12 mouse cellular contexts compared by ENCODE assay signal in the genomic region with DNA sequence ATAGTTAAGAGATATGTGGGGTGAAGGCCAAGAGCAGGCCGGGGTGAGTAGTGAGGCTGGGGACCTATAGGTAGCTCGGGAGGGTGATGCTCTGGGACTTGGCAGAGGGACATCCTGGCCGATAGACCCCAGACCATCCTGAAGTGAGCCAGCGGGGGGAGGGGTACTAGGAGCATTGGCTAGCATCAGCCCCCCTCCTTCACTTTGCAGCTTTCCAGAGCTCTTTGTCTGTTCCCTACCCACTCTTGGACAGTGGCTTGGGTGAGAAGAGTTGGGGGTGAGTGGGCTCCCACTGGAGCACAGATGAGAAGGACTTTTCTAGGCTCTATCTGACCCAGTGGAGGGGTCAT. TPM values are rescaled to one million over a fixed set of nuclear protein-coding genes. Genes with fewer than 3 reads are reported as not detected.
DNase-seq lines count a peak whose midpoint lies in the region; ATAC-seq and TF ChIP-seq lines count a peak whose summit lies in the region.
"Had no signal": no experiment of that assay in that cellular context is flagged by ENCODE, and none has a peak within 500 bp of the region (broad histone marks: within the 10 kb centered on the region; RNA-seq: fewer than 3 reads in every experiment).

No protein-coding gene starts in this region.

- H3K27ac ChIP-seq in lung, embryonic 15.5 days: peak overlapping the region; percentile 61; the same call in 1 of the 2 replicates
- H3K27ac ChIP-seq in lung, postnatal 0 days (ENCODE audit: low read length): no peak overlapping the region
- H3K27ac ChIP-seq in forebrain, embryonic 16.5 days (ENCODE audit: low read length): peak overlapping the region; percentile 87
- H3K27ac ChIP-seq in midbrain, embryonic 11.5 days (ENCODE audit: low read depth, low read length): peak overlapping the region; percentile 92
- H3K27ac ChIP-seq in stomach, postnatal 0 days (replicated peaks): no peak overlapping the region

- no peak for TF ChIP-seq CTCF in lung, postnatal 0 days (IDR thresholded peaks at IDR 0.05)
- no peak for TF ChIP-seq CTCF in stomach, postnatal 0 days (IDR thresholded peaks at IDR 0.05; ENCODE audit: low read depth)

- H3K27me3 ChIP-seq in lung, embryonic 15.5 days: no peaks in the 10 kb centered on the region; the same call in none of the 2 replicates
- H3K27me3 ChIP-seq in lung, postnatal 0 days (replicated peaks; ENCODE audit: insufficient read depth, low read length): no peaks in the 10 kb centered on the region
- H3K27me3 ChIP-seq in forebrain, embryonic 16.5 days (replicated peaks; ENCODE audit: control insufficient read depth, insufficient read depth, low read length): no peaks in the 10 kb centered on the region
- H3K27me3 ChIP-seq in midbrain, embryonic 11.5 days (ENCODE audit: control insufficient read depth, insufficient read depth, low read length): no peaks in the 10 kb centered on the region
- H3K27me3 ChIP-seq in stomach, postnatal 0 days (ENCODE audit: control insufficient read depth, insufficient read depth, low read length): no peaks in the 10 kb centered on the region

- H3K4me3 ChIP-seq in lung, embryonic 15.5 days: no peak overlapping the region
- H3K4me3 ChIP-seq in lung, postnatal 0 days (ENCODE audit: low read depth, low read length): no peak overlapping the region
- peak overlapping the region; percentile 42 for H3K4me3 ChIP-seq in forebrain, embryonic 16.5 days (replicated peaks; ENCODE audit: low read length)
- H3K4me3 ChIP-seq in midbrain, embryonic 11.5 days (ENCODE audit: low read depth, low read length): 0 out of 2 replicates have a peak overlapping the region, but pooled peaks have one; percentile 11
- H3K4me3 ChIP-seq in stomach, postnatal 0 days (ENCODE audit: low read depth, low read length): no peak overlapping the region

- no peak for TF ChIP-seq EP300 in lung, postnatal 0 days (IDR thresholded peaks at IDR 0.05)
- TF ChIP-seq EP300 in stomach, postnatal 0 days (optimal IDR thresholded peaks at IDR 0.05): no peak

- peaks cover 51% of the 10 kb centered on the region for H3K4me1 ChIP-seq in lung, embryonic 15.5 days
- peaks cover 8% of the 10 kb centered on the region; the same call in 1 of the 2 replicates for H3K4me1 ChIP-seq in lung, postnatal 0 days (ENCODE audit: insufficient read depth, low read depth, low read length)
- H3K4me1 ChIP-seq in forebrain, embryonic 16.5 days (replicated peaks; ENCODE audit: control insufficient read depth, insufficient read depth, low read length): peaks cover 61% of the 10 kb centered on the region
- peaks cover 59% of the 10 kb centered on the region for H3K4me1 ChIP-seq in midbrain, embryonic 11.5 days (ENCODE audit: control insufficient read depth, insufficient read depth, low read length)
- H3K4me1 ChIP-seq in stomach, postnatal 0 days (replicated peaks; ENCODE audit: control insufficient read depth, insufficient read depth): 0 out of 2 replicates have a peak, but pooled peaks cover 3% of the 10 kb centered on the region

- no peak overlapping the region for H3K4me2 ChIP-seq in lung, embryonic 15.5 days
- no peak overlapping the region for H3K4me2 ChIP-seq in lung, postnatal 0 days (replicated peaks; ENCODE audit: low read depth, low read length)
- H3K4me2 ChIP-seq in forebrain, embryonic 16.5 days (ENCODE audit: low read length): peak overlapping the region; percentile 56
- H3K4me2 ChIP-seq in midbrain, embryonic 11.5 days: peak overlapping the region; percentile 45; the same call in 1 of the 2 replicates
- no peak overlapping the region for H3K4me2 ChIP-seq in stomach, postnatal 0 days (replicated peaks; ENCODE audit: low read depth)

- no peaks in the 10 kb centered on the region for H3K36me3 ChIP-seq in lung, embryonic 15.5 days
- H3K36me3 ChIP-seq in lung, postnatal 0 days (ENCODE audit: insufficient read depth, low read length): no peaks in the 10 kb centered on the region
- H3K36me3 ChIP-seq in forebrain, embryonic 16.5 days (ENCODE audit: control insufficient read depth, insufficient read depth): no peaks in the 10 kb centered on the region
- H3K36me3 ChIP-seq in midbrain, embryonic 11.5 days (ENCODE audit: control insufficient read depth, insufficient read depth, low read length): no peaks in the 10 kb centered on the region
- no peaks in the 10 kb centered on the region for H3K36me3 ChIP-seq in stomach, postnatal 0 days (ENCODE audit: control insufficient read depth, insufficient read depth, low read length)

- DNase-seq in lung, postnatal 0 days (ENCODE audit: low spot score): no peak
- peak; percentile 91 for DNase-seq in midbrain, embryonic 11.5 days (ENCODE audit: low spot score, missing footprints)
- DNase-seq in stomach, postnatal 0 days (ENCODE audit: low spot score): peak; percentile 12
- no peak for DNase-seq in kidney, postnatal 4 days
- DNase-seq in layer of hippocampus, adult 18-20 months (ENCODE audit: low spot score in 2 of 2): no peak
- DNase-seq: adrenal gland, adult 2 months; heart, postnatal 14 days; kidney, postnatal 10 days; lung, postnatal 36 days had no signal

- no peaks in the 10 kb centered on the region for H3K9me3 ChIP-seq in lung, embryonic 15.5 days
- no peaks in the 10 kb centered on the region for H3K9me3 ChIP-seq in lung, postnatal 0 days (ENCODE audit: low read length)
- no peaks in the 10 kb centered on the region for H3K9me3 ChIP-seq in forebrain, embryonic 16.5 days (ENCODE audit: control insufficient read depth, low read length)
- no peaks in the 10 kb centered on the region for H3K9me3 ChIP-seq in midbrain, embryonic 11.5 days (ENCODE audit: control insufficient read depth, low read length)
- H3K9me3 ChIP-seq in stomach, postnatal 0 days (ENCODE audit: control insufficient read depth, low read length): no peaks in the 10 kb centered on the region

- 45% methylated on average over 4 of the region's 4 CpGs for WGBS in lung, embryonic 15.5 days
- WGBS in lung, postnatal 0 days: 32% methylated on average over 4 of the region's 4 CpGs
- WGBS in forebrain, embryonic 16.5 days: 14% methylated on average over 4 of the region's 4 CpGs
- 9% methylated on average over 4 of the region's 4 CpGs for WGBS in midbrain, embryonic 11.5 days
- 38% methylated on average over 4 of the region's 4 CpGs for WGBS in stomach, postnatal 0 days

- no peak overlapping the region for H3K9ac ChIP-seq in lung, embryonic 15.5 days
- H3K9ac ChIP-seq in lung, postnatal 0 days (replicated peaks; ENCODE audit: low read depth): no peak overlapping the region
- H3K9ac ChIP-seq in forebrain, embryonic 16.5 days (replicated peaks; ENCODE audit: low read depth, low read length): peak overlapping the region; percentile 56
- H3K9ac ChIP-seq in midbrain, embryonic 11.5 days (ENCODE audit: low read length): peak overlapping the region; percentile 53
- H3K9ac ChIP-seq in stomach, postnatal 0 days (ENCODE audit: low read length): no peak overlapping the region

- ATAC-seq in lung, embryonic 15.5 days (ENCODE audit: borderline replicate concordance, extremely low read depth, low FRiP score, low TSS enrichment): no peak
- no peak for ATAC-seq in lung, postnatal 0 days
- no peak for ATAC-seq in forebrain, embryonic 16.5 days
- ATAC-seq in midbrain, embryonic 11.5 days (ENCODE audit: low FRiP score): peak; percentile 19; the same call in 1 of the 2 replicates
- ATAC-seq in stomach, postnatal 0 days (ENCODE audit: low FRiP score, low TSS enrichment): no peak
- no peak for ATAC-seq in activated CD4-positive, CD25-positive, alpha-beta regulatory T cell, adult 4 months

RNA-seq across cellular contexts. Expression of gene AC124108.1, which starts 10.2 kb away (rescaled TPM):
- polyA plus RNA-seq in lung, embryonic 15.5 days (2015; fragmentation: Nextera tagmentation; extraction: Ambion mirVana): 0.52 and 0.69 TPM in 2 replicates
- not detected in 2 replicates for polyA plus RNA-seq in lung, postnatal 0 days (2015; fragmentation: Nextera tagmentation; extraction: Ambion mirVana)
- polyA plus RNA-seq in forebrain, embryonic 16.5 days (2015; fragmentation: Nextera tagmentation; extraction: Ambion mirVana): 2.5 and 3.3 TPM in 2 replicates
- polyA plus RNA-seq in midbrain, embryonic 11.5 days (2014; fragmentation: Nextera tagmentation; extraction: Ambion mirVana): 5.0 and 5.2 TPM in 2 replicates
- polyA plus RNA-seq in stomach, postnatal 0 days (2015; fragmentation: Nextera tagmentation; extraction: Ambion mirVana): 0.02 and 0.06 TPM in 2 replicates
- polyA plus RNA-seq in activated CD4-positive, CD25-positive, alpha-beta regulatory T cell, adult 4 months (2017; shearing (Covaris generic)): not detected
- total RNA-seq in layer of hippocampus, adult 18-20 months (2021): under 1 TPM; 0.45 to 0.48 TPM
- total RNA-seq: heart, postnatal 14 days had no signal

RNA-seq across cellular contexts. Expression of gene Lemd1, which starts 10.3 kb away (rescaled TPM):
- 1.7 and 2.0 TPM in 2 replicates for polyA plus RNA-seq in lung, embryonic 15.5 days (2015; fragmentation: Nextera tagmentation; extraction: Ambion mirVana)
- 0.79 TPM in 1 of 2 replicates, not detected in the other for polyA plus RNA-seq in lung, postnatal 0 days (2015; fragmentation: Nextera tagmentation; extraction: Ambion mirVana)
- 14.9 and 18.4 TPM in 2 replicates for polyA plus RNA-seq in forebrain, embryonic 16.5 days (2015; fragmentation: Nextera tagmentation; extraction: Ambion mirVana)
- polyA plus RNA-seq in midbrain, embryonic 11.5 days (2014; fragmentation: Nextera tagmentation; extraction: Ambion mirVana): 10.7 and 12.9 TPM in 2 replicates
- 0.30 and 0.42 TPM in 2 replicates for polyA plus RNA-seq in stomach, postnatal 0 days (2015; fragmentation: Nextera tagmentation; extraction: Ambion mirVana)
- polyA plus RNA-seq in activated CD4-positive, CD25-positive, alpha-beta regulatory T cell, adult 4 months (2017; shearing (Covaris generic)): not detected
- total RNA-seq in layer of hippocampus, adult 18-20 months (2021): under 1 TPM in 1 of 2 experiments, not detected in 1; 0.32 TPM
- total RNA-seq: heart, postnatal 14 days had no signal

RNA-seq across cellular contexts. Expression of gene Gm10188, which starts 28.1 kb away (rescaled TPM):
- not detected in 2 replicates for polyA plus RNA-seq in lung, embryonic 15.5 days (2015; fragmentation: Nextera tagmentation; extraction: Ambion mirVana)
- polyA plus RNA-seq in lung, postnatal 0 days (2015; fragmentation: Nextera tagmentation; extraction: Ambion mirVana): not detected in 2 replicates
- 0.86 TPM in 1 of 2 replicates, not detected in the other for polyA plus RNA-seq in forebrain, embryonic 16.5 days (2015; fragmentation: Nextera tagmentation; extraction: Ambion mirVana)
- polyA plus RNA-seq in midbrain, embryonic 11.5 days (2014; fragmentation: Nextera tagmentation; extraction: Ambion mirVana): 0.55 and 0.66 TPM in 2 replicates
- polyA plus RNA-seq in stomach, postnatal 0 days (2015; fragmentation: Nextera tagmentation; extraction: Ambion mirVana): 0.19 TPM in 1 of 2 replicates, not detected in the other
- polyA plus RNA-seq in activated CD4-positive, CD25-positive, alpha-beta regulatory T cell, adult 4 months (2017; shearing (Covaris generic)): not detected
- total RNA-seq in layer of hippocampus, adult 18-20 months (2021): not detected
- total RNA-seq: adrenal gland, adult 2 months; heart, postnatal 14 days had no signal
- polyA plus RNA-seq: adrenal gland, adult 2 months had no signal

Comparison
In these comparisons a context has a peak if more than half of its experiments do, and no peak if none do; other contexts are left out.
1. H3K27ac ChIP-seq: peak in lung, embryonic 15.5 days (single experiment), forebrain, embryonic 16.5 days (single experiment) and midbrain, embryonic 11.5 days (single experiment); none in lung, postnatal 0 days (single experiment) and stomach, postnatal 0 days (single experiment).
2. H3K4me2 ChIP-seq: peak in forebrain, embryonic 16.5 days (single experiment) and midbrain, embryonic 11.5 days (single experiment); none in lung, embryonic 15.5 days (single experiment), lung, postnatal 0 days (single experiment) and stomach, postnatal 0 days (single experiment).
3. H3K4me3 ChIP-seq: peak in forebrain, embryonic 16.5 days (single experiment) and midbrain, embryonic 11.5 days (single experiment); none in lung, embryonic 15.5 days (single experiment), lung, postnatal 0 days (single experiment) and stomach, postnatal 0 days (single experiment).
4. H3K9ac ChIP-seq: peak in forebrain, embryonic 16.5 days (single experiment) and midbrain, embryonic 11.5 days (single experiment); none in lung, embryonic 15.5 days (single experiment), lung, postnatal 0 days (single experiment) and stomach, postnatal 0 days (single experiment).
5. DNase-seq: peak in midbrain, embryonic 11.5 days (single experiment) and stomach, postnatal 0 days (single experiment); none in lung, postnatal 0 days (single experiment), kidney, postnatal 4 days (0 of 2) and layer of hippocampus, adult 18-20 months (0 of 2).